Mouse (Mus musculus): ENCODE data around the gene Jund. TPM values are rescaled to one million over a fixed set of nuclear protein-coding genes. Genes with fewer than 3 reads are reported as not detected.

Jund gene
- 100 to 1,000 TPM; 187 to 329 (median 253) TPM for total RNA-seq (2022)

DNA sequence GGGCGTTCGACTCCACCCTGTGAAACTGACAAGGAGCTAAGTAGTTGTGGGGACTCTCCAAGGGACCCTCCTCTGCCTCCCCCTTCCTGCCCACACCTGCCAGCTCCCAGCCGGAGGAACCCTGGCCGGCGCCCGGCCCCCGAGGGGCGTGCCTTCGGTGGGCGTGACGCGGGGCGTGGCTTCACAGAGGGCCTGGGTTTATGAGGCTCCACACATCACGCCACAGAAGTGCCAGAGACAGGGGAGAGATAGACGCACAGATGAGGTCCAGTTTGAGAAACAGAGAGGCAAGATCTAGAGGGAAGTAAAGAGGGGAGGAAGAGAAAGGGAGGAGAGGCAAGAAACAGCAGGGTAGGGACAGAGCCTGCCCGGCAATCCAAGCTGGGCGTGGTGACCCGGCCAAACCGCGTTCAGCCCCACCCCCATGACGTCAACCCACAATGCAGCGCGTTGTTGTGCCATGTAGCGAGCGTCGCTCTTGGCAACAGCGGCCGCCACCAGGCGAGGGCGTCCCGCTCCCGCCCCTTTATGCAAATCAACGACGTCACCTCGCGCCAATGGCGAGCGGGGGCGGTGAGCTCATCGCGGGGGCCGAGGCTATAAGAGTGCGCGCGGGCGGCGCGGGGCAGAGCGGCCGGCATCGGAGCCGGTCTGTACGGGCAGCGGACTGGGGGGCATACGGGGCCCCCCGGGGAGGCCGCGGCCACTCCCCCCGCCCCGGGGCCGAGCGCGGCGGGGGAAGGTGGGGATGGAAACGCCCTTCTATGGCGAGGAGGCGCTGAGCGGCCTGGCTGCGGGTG, at the start of gene Jund:
Jund (plus strand) TSS at position 640 of the 800 bp plus-strand sequence.
- peak; percentile 98 for DNase-seq

DNA sequence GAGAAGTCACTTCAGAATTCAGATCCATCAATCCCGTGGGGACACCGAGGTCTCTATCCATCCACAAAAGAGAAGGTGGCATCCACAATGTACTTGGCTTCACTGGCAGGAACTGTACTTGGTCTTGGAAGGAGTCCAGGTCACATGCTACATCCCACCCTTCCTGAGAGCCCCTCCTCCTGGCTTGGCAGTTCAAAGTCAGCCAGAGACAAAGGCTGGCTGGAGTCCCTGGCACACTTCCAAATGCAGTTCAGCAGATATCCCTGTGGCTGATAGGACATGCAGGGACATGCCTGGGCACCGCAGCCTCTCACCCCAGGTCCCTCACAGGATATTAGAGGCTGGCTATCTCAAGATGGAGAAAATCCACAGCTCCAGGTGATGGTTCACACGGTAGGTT, 49.4 kb upstream of the Jund start:
- peak; percentile 87 for DNase-seq

DNA sequence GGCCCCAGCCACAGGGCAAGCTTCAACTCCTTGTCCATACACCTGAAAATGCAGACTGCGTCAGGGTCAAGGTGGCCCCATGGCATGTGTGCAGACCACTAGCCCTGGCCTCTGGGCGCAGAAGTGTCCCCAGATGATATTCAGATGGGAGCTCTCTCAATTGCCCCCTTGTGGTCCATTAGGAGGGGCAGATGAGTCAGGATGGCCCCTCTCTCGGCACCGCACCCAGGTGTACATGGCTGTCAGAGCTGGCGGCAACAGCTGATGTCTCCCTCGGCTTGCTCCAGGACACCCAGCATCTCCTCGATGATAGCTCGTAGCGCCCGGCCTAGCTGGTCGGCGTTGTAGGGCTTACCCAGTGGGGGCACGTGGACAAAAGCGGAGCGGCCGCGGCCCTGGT, 48.4 kb upstream of the Jund start:
- no peak for DNase-seq

DNA sequence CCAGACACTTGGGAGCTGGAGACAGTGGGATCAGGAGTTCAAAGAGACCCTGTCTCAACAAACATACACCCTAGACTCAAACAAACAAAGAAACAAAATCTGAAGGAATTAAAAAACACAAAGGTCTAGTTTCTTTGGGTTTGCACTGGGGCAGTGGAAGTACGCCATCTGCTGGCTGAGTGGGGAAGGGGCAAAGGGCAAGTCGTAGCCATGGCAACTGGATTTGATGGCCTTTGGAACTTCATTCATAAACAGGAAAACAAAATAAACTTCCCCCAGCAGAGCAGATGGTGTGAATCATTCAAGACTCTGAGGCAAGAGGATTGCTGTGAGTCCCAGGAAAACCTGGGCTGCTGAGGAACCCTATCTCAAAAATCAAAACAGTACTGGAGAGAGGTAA, 45.5 kb upstream of the Jund start:
- DNase-seq: no peak

DNA sequence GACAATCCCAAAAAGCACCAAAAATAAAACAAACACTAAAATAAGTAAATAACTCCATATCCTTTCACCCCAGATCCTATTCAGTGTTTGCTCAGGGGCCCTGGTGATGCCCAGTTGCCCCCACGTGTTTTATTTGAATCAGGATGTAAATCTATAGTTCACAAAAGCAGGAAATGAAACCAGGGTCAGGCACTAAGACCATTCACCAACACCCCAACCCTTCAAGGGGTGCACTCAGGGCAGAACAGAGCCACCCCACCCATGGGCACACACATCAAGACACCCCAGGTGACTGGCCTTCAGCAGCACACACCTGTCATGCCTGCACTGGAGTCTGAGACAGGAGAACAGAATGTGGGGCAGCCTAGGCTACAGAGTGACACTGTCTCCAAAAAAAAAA, 44.6 kb upstream of the Jund start:
- no peak for DNase-seq

DNA sequence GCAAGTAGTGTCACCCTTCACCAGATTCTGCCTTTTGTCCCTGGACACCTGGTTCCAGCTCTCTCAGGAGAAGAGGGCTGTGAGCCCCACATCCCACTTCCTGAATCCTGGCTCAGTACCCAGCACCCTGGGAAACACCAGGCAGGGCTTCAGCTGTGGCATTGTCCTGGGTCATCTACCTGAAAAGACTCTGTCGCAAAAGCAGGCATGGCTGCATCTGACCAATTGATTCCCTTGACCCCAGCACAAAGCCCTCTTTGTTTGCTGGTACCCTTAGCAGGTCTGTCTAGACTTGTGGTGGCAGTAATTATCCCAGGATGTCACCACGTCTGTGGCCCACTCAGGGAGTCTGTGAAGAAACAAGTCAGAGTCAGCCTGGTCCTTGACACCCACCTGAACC, 43.3 kb upstream of the Jund start:
- no peak for DNase-seq

DNA sequence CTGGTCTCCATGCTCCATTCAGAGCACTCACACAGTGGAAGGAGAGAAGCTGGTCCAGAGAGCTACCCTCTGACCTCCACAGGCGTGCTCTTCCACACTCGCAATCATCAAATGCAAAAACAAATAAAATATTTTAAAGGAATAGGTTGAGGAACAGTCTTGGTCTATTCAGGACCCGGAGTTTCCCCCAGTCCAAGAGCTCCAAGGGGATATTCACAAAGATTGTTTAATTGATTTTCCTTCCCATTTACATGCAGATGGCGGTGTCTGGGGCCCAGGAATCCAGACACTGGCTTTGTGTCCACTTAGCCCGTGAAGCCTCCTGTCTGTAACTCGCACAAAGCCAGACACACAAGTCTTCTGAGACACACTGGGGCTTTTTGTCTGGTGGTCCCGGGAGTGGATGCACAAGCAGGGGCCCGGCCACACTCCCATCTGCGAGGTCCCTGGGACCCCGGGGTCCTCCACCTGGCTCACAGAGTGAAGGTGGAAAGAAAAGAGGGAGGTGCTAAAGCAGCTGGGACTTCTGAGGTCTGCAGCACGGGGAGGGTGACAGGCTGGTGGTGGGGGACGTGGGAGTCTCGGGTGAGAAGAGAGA, 42.5 kb upstream of the Jund start:
- no peak for DNase-seq

DNA sequence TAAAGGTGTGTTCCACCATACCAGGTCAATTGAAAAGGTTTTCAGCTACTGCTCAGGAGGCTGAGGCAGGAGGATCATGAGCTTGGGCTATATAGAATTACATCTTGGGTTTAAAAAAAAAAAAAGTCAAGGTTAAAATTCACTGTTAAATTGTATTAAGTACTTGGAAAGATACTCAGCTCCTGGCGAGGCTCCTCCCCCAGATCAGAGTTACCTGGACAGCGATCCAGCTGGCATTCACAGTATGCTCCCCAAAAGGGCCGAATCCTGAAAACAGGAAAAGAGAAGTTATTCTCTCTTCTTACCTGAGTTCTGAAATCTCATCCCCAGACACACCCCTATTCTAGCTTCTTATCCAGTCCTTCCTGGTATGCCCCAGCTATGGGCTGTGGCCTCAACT, 41.5 kb upstream of the Jund start:
- DNase-seq: no peak

DNA sequence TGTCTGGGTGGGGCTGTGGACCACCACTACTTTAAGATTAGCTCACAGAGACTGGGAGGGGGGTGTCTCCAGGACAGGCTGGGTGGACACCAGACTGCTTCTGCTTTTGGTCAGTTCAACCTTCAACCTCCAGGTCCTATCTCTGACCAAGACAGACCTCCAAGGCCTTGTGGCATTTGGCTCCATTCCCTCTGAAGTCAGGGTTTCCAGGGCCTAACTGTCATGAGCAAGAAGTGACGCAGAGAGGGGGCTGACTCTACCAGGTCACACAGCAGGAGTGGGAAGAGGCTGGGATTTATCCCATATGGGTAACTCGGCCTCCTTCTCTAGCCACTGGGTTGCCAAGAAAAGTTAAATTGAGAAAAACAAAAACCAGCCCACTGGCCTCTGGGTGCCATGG, 41.0 kb upstream of the Jund start:
- DNase-seq: peak; percentile 84

DNA sequence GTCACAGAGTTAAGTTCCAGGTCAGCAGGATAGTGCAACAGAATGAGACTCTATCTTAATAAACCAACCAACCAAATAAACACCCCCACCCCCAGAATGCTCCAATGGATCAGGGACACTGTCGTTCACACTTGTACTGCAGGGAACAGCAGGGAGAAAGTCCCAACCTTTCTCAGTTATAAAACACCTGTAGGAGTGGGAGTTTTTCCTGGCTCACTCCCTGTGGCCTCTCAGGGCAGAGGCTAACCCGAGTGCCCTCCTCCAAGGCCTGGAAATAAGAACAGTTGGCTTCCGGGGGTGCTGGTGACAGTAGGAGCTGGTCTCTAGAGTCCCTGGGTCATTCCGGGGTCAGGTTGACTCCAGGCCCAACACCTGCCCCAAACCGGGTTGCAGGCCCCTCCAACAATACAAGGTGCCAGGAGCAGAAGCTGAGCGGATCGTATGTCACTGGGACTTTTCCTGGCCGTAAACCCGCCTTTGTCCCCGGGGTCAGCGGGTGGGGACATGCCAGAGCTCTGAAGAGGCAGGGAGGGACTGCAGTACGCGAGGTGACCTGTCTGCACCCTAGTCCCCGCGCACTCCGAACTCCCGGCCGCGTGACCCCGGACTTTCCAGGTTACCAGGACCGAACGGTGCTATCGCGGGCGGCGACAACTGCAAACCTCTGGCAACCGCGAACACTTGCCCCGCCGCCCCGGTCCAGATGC, 39.7 kb upstream of the Jund start:
- no peak for DNase-seq

DNA sequence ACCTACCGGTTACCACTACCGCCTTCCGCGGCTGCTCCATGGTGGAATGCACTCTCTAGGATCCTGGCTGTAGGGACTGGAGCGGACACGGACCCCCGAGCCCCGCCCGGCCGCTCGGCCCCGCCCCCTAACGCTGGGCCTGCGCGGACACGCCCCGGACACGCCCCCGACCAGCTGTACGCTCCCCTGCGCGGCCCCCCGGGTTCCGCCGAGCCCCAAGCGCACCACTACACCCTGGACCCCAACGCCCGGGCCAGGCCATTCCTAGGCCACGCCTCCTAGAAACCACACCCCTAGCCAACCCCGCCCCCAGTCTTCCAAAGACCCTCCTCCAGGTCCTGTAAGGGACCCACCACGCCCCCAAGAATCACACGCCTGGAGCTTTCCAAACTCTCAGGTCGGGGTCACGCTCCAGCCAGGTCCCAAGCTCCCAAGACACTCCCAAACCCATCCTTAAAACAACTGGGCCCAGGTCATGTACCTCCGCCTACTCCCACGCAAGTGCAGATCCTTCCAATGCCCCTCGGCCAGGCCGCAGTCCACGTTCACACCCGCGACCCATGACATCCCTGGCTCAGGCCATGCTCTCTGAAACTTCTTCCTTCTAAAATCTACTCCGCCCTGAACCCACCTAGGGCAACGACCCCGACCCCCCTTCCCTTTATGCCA, 39.0 kb upstream of the Jund start:
- DNase-seq: peak; percentile 92

DNA sequence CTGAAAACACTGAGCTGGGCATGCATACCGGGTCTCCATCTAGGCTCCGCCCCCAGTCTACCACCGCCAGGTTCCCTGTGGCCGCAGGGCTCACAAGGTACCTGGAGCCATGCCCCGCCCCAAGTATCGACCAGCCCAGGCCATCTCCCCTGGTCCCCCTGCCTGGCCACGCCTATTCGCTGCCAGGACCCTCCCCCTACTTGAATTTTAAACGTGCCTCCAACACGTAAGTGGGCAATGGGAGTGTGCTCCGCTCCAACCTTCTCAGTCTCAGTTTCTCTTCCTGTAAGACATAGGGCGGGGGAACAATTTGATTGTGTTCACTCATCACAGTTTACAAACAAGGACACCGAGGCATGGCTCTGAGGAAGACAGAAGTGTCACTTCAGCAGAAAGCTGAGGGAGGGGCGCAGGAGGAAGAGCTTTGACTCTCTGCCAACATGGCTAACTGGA, 38.5 kb upstream of the Jund start, which contains the start of gene Pgpep1:
Pgpep1 (minus strand) TSS at position 116 of the 453 bp plus-strand sequence.
- DNase-seq: no peak

DNA sequence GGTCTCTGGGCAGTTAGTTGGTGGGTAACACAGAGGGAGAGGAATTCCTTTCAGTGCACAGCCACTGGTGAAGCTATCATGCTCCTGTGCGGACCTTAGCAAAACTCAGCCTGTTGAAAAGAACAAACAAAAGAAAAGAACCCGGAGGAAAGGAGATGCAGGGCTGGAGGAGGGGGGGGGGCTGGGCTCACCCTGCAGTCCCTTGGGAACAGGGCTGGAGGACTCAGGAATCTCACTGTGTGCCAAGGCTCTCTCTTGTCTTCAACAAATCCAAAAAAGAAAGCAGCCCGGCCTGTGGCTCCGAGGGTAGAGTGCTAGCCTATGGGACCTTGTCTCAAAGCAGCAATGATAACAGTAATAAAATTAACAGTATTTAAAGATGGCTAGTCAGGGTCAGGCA, 35.1 kb upstream of the Jund start:
- DNase-seq: no peak

DNA sequence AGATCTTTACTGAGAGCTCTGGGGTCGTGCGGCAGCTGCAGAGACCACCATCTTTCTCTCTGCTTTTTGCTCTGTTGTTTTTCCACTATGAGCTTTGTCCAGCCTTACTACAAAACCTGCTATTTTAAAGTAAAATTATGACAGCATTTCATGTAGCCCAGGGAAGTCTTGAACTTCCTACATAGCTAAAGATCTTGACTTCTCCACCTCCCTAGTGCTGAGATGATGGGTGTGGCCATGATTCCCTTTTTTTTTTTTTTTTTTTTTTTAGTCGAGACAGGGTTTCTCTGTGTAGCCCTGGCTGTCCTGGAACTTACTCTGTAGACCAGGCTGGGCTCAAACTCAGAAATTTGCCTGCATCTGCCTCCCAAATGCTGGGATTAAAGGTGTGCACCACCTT, 34.1 kb upstream of the Jund start:
- no peak for DNase-seq

DNA sequence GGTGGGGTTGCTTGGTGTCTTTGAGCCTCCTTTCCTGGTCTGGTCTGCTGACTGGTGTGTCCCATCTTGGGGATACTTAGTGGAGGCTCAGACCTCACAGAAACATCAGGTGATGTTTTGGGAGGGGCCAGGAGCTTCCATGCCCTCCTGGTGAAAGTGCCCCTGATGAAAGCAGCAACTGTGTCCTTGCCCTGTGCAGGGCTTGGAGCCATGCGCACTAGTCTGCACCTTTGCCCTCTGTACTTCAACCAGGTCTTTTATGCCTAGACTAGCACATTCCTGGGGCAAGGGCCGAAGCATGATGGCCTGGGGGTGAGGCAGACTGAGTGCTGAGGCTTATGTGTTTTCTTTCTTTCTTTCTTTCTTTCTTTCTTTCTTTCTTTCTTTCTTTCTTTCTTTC, 33.1 kb upstream of the Jund start:
- DNase-seq: no peak

DNA sequence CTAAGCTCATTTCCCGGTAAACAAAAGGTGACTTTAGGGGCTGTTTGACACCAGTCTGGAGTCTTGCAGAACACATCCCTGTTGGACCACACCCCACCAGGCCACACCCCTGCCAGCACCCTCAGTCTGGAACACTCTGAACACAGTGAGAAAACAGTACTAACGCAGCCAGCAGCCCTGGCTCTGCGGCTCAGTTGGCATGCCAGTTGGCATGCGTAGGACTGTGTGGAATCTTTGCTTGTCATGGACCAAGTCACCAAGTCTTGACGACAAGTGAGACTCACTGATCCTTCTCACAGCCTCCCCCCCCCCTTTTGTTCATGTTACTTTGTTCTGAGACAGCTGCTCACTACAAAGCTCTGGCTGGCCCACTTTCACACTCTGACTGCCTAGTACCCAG, 31.7 kb upstream of the Jund start:
- DNase-seq: no peak

DNA sequence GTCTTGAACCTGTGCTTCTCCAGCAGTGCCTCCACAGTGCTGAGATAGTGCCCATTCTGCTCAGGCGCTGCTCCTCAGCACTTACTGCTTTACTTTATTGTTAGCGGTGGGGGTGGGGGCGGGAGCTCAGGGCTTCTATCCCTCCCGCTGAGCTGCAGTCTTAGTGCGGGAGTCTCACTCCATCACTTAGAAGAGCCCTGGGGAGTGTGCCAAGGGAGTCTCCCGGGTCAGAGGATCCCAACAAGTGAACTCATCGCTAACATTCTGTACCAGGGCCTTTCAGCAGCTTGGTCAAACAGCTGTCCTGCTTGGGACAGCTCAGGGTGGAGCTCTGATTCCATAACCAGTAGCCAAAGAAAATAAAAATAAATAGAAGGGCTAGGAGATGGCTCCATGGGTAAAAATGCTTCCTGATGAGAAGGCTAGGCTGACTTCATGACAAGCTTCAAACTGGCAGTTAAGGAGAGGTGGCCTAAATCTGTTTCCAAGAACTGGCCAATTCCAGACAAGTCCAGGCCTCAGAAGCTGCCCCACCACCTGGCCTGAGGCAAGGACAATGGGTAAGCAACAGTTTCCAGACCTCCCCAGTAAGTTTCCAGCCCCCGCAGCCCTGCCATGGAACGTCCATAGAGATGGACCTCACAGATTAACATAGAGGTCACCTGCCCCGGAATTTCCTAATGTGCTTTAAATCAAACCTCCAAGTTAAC, 27.0 kb upstream of the Jund start:
- no peak for DNase-seq

DNA sequence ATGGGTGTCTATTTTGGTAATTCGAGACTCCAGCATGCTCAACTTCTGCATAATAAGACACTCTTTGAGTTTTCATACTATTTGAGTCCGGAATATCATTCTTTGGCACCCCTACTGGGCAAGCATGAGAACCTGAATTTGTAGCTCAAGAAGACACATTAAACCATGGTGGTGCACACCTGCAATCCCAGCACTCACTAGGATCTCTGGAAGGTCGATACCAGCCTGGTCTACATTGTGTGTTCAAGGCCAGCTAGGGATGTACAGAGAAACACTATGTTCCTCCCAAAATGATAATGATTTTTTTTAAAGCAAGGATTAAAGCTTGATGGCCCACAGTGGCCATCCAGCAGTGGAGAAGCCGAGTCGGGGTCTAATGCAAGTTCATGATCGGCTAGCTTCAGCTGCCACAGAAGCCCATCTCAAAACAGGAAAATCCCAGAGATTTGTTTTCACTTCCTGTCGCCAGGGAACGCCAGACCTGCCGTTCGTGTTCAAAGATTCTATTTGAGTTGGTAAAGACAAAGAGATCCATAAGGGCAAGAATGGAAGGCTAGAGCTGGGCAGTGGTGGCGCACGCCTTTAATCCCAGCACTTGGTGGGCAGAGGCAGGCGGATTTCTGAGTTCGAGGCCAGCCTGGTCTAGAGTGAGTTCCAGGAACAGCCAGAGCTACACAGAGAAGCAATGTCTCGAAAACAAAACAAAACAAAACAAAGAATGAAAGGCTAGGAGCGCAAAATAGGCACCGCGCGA, 26.2 kb upstream of the Jund start:
- DNase-seq: no peak

DNA sequence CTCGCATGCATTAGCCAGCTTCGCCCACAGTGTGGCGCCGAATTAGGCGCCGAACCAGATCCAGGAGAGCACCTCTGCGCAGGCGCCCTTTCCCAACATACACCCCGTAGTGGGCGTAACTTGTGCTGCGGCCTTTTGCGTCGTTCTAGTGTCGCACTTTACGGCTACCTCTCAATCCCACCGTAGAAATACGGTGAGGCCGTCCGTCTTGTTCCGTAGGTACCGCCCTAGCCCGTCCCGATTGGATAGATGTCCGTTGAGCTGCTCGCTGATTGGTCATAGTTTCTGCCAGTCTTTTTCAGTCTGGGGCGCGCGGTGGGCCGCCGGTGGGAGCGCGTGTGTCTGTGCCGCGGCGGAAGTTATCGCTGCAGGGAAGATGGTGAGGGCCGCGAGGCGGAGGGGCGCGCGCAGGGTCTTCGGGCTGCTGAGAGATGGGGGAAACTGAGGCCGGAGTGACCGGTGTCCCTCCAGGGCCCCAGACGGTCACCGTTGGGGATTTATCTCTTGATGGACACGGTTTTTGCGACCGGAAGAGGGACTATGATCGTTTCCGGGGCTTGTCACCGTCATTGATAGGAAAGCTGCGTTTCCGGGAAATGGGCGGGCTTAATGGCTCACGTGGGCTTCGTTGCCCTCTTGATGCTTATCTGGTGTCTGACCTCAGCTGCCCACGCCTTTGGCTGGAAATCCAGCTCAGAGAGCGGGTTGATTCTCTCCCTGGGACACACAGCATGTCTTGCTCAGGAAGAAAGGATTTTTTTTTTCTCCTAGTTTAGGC, 25.5 kb upstream of the Jund start, which contains the start of gene Lsm4:
Lsm4 (plus strand) TSS at position 170 of the 778 bp plus-strand sequence.
- DNase-seq: peak; percentile 97

DNA sequence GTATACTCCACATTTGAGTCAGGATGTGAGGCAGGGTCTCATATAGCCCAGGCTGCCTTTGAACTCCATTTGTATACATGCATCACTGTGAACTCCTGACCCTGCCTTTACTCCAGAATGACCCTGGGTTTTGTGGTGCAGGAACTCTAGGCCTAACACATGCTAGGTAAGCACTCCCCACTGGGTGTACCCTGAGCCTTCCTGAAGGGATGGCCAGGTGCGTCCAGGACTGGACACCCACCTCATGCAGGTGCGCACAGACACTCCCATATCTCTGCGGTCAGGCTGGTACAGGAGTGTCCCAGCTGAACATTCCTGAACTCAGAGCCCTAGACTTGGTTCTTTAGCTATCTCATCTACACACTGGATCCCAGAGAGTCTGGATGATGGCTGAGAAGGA, 24.6 kb upstream of the Jund start:
- no peak for DNase-seq

DNA sequence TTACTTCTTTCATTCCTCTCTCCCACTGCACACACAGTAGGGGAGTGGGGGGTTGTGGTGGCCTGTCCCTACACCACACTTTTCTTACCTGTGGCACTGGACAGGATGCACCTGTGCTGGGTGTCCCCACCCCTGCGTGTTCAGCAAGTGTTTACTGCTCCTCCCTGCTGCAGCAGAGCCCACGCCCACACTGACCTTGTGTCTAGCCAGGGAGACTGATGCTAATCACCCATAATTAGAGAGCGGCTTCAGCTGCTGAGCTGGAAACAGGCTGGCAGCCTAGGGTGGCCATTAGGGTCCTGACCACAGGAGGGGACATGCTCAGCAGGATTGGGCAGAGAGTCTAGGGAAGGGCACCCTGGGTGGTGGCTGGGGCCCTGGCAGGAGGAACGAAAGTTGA, 24.0 kb upstream of the Jund start:
- no peak for DNase-seq

All from adrenal gland, adult 8-10 months (tissue).